Mouse (Mus musculus): ENCODE results near the gene Casq1.
A peak's percentile ranks its signal among the peaks of the same experiment; 100 is the strongest.
"Not testable (repeated sequence)": the region's sequence is repeated elsewhere in the genome, so short reads cannot be mapped to it uniquely, and the experiment has no call there.

The Casq1 gene

GRCm38 (mm10) chr1:172219451-172220406, at the start of gene Casq1:
Casq1 (minus strand) TSS chr1:172219868.
- DNase-seq (ENCODE audit: low read depth, low spot score): no peak

- peak; percentile 37 for DNase-seq (ENCODE audit: low read depth, low spot score)
Observed at GRCm38 (mm10) chr1:172261477-172262078, 41.9 kb upstream of the Casq1 start, which contains the start of gene Igsf8. Igsf8 (plus strand) TSS chr1:172261641.

DNA sequence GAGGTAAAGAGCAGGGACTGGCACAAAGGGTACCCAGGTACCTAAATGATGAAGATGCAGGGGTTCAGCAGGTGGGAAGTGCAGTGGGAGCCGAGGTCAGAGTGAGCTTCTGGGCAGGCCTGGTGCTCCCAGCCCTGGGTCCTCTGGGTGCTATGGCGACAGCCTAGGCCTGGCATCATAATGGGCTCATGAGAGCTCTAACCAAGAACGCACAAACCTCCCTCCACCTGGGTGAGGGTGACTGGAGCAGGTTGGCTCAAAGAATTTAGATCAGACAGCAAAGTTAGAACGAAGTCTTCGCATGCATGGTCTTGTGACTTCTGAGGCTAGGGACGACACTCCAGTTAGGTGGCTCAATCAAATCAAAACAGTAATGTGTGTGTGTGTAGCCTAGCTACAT, 38.6 kb upstream of the Casq1 start, which contains the start of gene Atp1a4:
Gene Atp1a4, minus strand, starts transcription at position 101 of the 400 bp plus-strand sequence.
- no peak for DNase-seq (ENCODE audit: low read depth, low spot score)

GRCm38 (mm10) chr1:172247679-172248078, 28.0 kb upstream of the Casq1 start:
- DNase-seq (ENCODE audit: low read depth, low spot score): peak; percentile 44

GRCm38 (mm10) chr1:172247216-172247615, 27.5 kb upstream of the Casq1 start:
- no peak for DNase-seq (ENCODE audit: low read depth, low spot score)

DNA sequence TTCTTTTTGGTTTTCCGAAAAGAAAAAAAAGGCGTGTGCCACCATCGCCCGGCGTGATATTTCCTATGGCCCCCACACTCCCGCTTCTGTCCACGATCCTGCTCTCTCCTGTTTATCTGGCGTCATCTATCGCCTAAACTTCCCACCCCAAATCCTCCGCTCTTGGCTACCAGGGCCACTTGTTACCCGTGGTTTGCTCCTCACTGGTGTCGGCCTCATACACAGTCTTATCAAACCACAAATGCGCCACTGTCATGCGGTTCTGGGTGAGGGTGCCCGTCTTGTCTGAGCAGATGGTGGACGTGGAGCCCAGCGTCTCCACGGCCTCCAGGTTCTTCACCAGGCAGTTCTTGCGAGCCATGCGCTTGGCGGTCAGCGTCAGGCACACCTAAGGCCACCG, 25.0 kb upstream of the Casq1 start:
- DNase-seq (ENCODE audit: low read depth, low spot score): not testable (repeated sequence)

DNA sequence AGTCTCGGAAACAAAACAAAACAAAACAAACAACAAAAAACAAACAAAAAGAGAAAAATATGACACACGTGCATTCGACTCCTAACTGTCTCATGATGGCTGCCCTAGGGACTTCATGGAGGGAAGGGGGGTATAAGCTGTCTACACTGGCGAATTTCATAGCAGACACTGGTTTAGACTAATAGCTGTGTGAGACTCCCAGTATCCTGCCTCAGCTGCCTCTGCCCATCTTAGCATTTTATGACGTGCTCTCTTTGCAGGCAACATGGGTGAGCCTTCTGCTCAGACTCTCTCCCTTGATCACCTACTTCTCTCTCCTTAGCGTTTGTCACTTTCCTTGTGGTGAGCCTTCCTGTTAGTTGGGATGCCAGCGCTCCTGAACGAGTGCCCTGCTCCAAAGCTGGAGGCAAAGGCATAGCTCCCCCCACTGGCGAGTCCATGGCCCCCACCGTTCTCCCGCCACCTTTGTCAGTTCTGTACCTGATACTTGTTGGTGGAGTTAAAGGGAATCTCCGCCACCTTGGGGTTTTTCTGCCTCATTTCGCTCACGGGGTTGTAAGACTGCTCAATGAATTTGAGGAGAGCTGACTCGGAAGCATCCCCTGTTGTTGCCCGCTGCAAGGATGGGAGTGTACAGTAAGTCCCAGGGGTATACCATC, 24.0 kb upstream of the Casq1 start:
- no peak for DNase-seq (ENCODE audit: low read depth, low spot score)

GRCm38 (mm10) chr1:172242401-172242800, 22.7 kb upstream of the Casq1 start:
- no peak for DNase-seq (ENCODE audit: low read depth, low spot score)

DNA sequence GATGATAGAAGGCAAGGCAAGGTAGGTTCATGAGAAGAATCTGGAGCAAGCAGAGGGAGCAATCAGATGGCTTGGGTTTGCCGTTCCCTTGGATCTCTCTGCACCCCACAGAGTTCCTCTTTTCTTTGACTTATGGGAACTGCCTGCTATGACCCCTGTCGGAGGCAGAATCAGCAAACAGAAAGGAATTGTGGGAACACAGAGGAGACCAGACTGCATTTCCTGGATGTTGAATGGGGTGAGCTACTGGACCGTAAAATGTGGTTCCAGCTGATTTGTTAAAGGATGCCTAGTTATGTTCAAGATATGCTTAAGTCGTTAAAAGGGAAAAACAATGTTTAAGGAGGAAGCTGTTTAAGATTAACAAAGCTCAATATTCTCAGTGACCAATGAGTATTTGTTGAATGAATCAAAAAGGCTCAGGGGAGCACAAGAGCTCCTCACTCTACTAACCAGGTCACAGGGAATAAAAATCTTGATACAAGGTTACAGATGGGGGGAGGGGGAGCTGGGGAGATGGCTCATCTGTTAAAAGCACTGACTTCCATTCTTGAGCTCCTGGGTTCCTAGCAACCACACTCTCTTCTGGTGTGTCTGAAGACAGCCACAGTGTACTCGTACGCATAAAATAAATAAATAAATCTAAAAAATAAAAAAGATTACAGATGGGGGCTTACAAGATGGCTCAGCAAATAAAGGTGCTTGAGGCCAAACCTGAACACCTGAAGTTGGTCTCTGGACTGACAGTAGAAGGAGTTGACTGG, 21.5 kb upstream of the Casq1 start:
- DNase-seq (ENCODE audit: low read depth, low spot score): peak; percentile 11

- DNase-seq (ENCODE audit: low read depth, low spot score): no peak
Observed at GRCm38 (mm10) chr1:172229215-172229614, 9.5 kb upstream of the Casq1 start.

DNA sequence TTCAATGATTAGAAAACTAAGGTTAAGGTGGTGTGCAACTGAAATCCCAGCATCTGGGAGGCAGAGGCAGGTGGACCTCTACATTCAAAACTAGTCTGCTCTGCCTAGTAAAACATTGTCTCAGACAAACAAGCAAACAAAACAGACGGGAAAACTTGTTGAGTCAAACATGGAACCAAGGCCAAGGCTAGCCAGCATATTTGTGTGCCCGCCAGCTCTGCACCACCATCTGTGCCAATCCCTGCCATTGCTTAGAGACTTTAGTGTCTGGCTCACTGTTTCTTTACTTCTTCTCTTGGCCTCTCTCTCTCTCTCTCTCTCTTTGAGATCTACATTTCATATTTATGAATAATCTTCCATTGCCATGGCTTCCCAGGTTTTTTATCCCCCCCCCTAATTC, 8.5 kb upstream of the Casq1 start:
- DNase-seq (ENCODE audit: low read depth, low spot score): no peak

GRCm38 (mm10) chr1:172221297-172222063, 1.8 kb upstream of the Casq1 start:
- no peak for DNase-seq (ENCODE audit: low read depth, low spot score)

DNA sequence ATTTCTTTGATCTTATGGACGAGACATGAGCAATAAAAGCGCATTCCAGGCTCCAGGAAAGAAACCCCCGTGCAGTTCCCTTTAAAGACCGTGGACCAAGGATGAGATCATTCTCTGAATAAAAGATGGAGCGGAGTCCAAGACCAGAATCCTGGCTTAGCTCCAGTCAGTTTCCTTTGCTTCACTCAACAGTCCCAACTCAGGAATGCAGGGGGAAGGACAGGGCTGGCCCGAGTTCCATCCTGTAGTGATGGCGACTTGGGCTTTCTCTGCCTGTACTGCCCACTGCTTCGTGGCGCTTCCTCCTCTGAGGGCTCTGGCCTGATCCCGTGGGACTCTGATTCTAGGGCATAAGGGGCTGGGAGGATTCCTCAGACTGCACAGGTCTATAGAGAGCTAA, 746 bp upstream of the Casq1 start:
- no peak for DNase-seq (ENCODE audit: low read depth, low spot score)

DNA sequence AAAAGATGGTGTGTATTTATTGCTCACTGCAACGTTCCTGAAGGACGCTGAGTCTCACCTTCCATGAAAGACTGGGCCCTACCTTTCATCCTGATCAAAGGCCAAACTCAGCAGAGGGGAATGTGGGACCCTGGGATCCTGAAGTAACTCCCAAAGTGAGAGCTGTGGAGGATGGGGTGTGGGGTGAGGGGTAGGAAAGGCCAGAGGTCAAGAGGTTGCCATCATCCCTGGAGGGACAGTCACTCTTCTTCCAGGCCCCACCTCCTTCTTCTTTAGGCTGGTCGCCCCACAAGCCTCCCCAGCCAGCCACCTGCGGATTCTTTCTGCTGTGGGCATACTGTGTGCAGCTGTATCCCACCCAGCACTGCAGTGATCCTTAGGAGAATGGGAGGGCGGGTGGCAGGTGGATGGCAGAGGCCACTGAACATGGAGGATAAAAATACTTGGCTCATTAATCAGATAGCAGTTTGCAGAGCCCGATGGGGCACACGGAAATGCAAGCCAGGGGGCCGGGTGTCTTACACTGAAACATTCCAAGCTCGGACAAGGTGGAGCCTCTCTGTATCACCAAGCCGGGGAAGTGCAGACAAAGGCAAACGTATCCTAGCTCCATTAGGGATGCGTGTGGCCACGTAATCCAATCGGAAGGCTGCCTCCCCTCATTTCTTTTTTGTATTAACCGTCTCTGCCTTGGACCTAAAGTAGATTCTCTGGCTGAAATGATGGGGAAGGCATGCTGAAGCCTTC, 1.3 kb downstream of the Casq1 start:
- no peak for DNase-seq (ENCODE audit: low read depth, low spot score)

GRCm38 (mm10) chr1:172217148-172217547, 2.5 kb downstream of the Casq1 start:
- DNase-seq (ENCODE audit: low read depth, low spot score): peak; percentile 93

DNA sequence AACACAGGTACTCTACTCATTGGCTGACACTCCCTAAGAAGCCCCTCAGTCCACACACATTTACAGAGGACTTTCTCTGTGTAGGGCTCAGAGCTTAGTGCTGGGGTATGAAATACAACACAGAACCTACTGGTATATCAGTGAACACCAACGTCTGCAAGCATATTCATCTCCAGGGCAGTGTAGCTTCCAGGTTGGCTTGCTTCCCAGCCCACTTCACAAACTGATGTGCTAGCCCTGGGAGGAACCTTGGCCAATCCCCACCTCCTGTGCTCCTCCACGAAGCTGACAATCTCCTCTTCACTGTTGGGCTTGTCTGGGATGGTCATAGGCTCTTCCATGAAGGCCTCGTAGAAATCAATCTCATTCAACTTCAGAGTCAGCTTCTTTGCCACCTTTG, 4.9 kb downstream of the Casq1 start:
- DNase-seq (ENCODE audit: low read depth, low spot score): no peak

DNA sequence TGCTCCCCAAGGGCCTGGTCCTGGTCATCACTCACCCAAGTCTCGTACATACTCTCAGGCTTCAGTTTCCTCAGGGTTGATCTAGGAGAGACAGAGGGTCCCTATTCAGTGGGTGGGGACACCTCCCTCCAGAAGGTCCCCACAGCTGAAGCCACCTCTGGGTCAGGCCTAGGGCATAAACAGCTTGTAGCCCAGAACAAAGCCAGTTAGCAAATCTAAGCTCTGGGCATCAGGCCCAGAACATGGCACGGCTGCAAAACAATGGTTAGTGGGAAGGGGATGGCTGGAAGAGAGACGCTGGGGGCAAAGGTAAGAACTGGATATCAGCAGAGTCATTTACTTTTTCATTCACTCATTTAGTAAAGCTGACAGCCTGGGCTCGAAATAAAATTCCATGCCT, 5.9 kb downstream of the Casq1 start:
- DNase-seq (ENCODE audit: low read depth, low spot score): no peak

DNA sequence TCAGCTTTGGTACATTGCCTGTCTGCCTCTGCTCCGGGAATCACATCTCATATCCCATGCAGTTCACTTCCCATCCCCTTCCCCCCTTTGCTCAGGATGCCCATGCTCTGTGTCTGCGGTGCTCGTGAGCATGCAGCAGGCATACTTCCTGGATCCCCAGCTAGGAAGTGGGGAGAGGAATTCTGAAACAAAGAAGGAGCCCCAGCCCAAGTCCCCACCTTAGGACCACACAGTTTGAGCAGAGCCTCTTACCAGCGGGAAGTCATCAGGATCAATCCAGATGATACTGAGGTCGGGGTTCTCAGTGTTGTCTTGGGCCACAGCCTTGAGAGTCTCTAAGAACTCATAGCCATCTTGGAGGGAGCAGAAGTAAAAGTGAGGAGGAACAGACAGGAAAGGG, 6.9 kb downstream of the Casq1 start:
- DNase-seq (ENCODE audit: low read depth, low spot score): no peak

GRCm38 (mm10) chr1:172207111-172207584, 12.5 kb downstream of the Casq1 start:
- DNase-seq (ENCODE audit: low read depth, low spot score): peak; percentile 76

Data from A20 (cell line).